Mouse (Mus musculus) bone marrow, adult 2 months (tissue): Measurements from ENCODE around the gene Krtap27-1.

Source experiments
- CTCF ChIP-seq: fragments of 200-500 bp; IDR thresholded peaks from 2 replicates; pipeline ENCODE4 v1.5.1; 2011; ENCODE audit warnings: low read length, control low read depth; ENCODE audit not compliant: control insufficient read depth, insufficient read depth
- POLR2A ChIP-seq: fragments of 200-500 bp; IDR thresholded peaks from 2 replicates; pipeline ENCODE4 v1.6.1; 2011; ENCODE audit warnings: low read depth, mild to moderate bottlenecking, control low read depth, low read length, borderline replicate concordance; ENCODE audit not compliant: control insufficient read depth

- TF ChIP-seq CTCF (no peak), POLR2A (no peak)
Observed at GRCm38 (mm10) chr16:88710757-88711156, 39.3 kb upstream of the Krtap27-1 start.
